Mouse (Mus musculus) cortical plate, adult 2 months (tissue): ENCODE results near the gene Ssxb3.
"Not testable (repeated sequence)": the region's sequence is repeated elsewhere in the genome, so short reads cannot be mapped to it uniquely, and the experiment has no call there.

ENCODE experiments used
- CTCF ChIP-seq: fragments of 200-500 bp; IDR thresholded peaks from 2 replicates; pipeline ENCODE4 v1.5.1; 2011; ENCODE audit warnings: mild to moderate bottlenecking, control low read depth, low read length; ENCODE audit not compliant: insufficient read depth; ENCODE audit errors: extremely low read depth
- POLR2A ChIP-seq: fragments of 200-500 bp; IDR thresholded peaks from 2 replicates; pipeline ENCODE4 v1.6.1; 2011; ENCODE audit warnings: mild to moderate bottlenecking, low read length, control low read depth; ENCODE audit not compliant: insufficient read depth; ENCODE audit errors: extremely low read depth

DNA sequence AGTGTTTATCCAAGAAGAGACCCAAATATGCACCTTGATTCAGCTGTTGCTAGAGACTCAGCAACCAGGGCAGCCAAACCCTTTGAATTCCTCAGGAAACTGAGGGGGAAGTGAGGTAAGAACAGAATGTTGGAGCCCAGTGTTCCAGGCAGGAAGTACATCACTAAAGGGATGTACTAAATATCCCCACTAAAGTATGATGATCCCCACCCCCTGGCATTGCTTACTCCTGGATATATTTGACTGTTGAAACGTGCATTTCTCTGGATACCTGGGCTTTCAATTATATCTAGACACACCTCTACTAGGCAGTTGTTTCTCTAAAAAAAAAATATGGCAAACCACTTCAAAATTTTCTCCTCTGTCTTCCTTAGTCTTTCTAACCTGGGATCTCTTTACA is at the start of gene Ssxb3:
- TF ChIP-seq CTCF, POLR2A: not testable (repeated sequence)
